Comparison of ENCODE assay signal across 11 mouse cellular contexts in genomic region chr17:43707254-43707653, GRCm38 (mm10). TPM values are rescaled to one million over a fixed set of nuclear protein-coding genes. Genes with fewer than 3 reads are reported as not detected.
DNase-seq lines count a peak whose midpoint lies in the region; ATAC-seq and TF ChIP-seq lines count a peak whose summit lies in the region.
"Had no signal": no experiment of that assay in that cellular context is flagged by ENCODE, and none has a peak within 500 bp of the region (broad histone marks: within the 10 kb centered on the region; RNA-seq: fewer than 3 reads in every experiment).

No protein-coding gene starts in this region.

- 0 out of 2 replicates have a peak, but pooled peaks cover 2% of the 10 kb centered on the region for H3K9me3 ChIP-seq in forebrain, postnatal 0 days (ENCODE audit: low read length)
- no peaks in the 10 kb centered on the region for H3K9me3 ChIP-seq in forebrain, embryonic 16.5 days (ENCODE audit: control insufficient read depth, low read length)
- H3K9me3 ChIP-seq: embryonic facial prominence, embryonic 12.5 days; heart, embryonic 13.5 days; liver, embryonic 13.5 days had no signal

- no peaks in the 10 kb centered on the region for H3K36me3 ChIP-seq in forebrain, postnatal 0 days (ENCODE audit: insufficient read depth)
- H3K36me3 ChIP-seq in forebrain, embryonic 16.5 days (ENCODE audit: control insufficient read depth, insufficient read depth): no peaks in the 10 kb centered on the region
- H3K36me3 ChIP-seq: embryonic facial prominence, embryonic 12.5 days; liver, embryonic 13.5 days had no signal

- intact Hi-C loops in gastrocnemius, postnatal 14 days (cut with DNase I; ENCODE audit: low total_unique reads): loop anchor here (10.0 kb wide), 1 partner anchor 88 kb away; no protein-coding TSS in a partner anchor

- no peak for DNase-seq in forebrain, postnatal 0 days
- DNase-seq in Muller cell, postnatal 12 days (ENCODE audit: inconsistent ontology term): peak; percentile 96
- DNase-seq in gastrocnemius, postnatal 14 days: peak; percentile 28
- peak; percentile 8 to 36 for DNase-seq in kidney, postnatal 4 days
- no peak for DNase-seq in retina, postnatal 1 day
- no peak for DNase-seq in natural killer cell, adult 2 months (ENCODE audit: low spot score in 2 of 2)
- DNase-seq in testis, postnatal 10 days (ENCODE audit: low spot score): no peak
- DNase-seq: liver, embryonic 13.5 days had no signal

- no peak overlapping the region for H3K9ac ChIP-seq in forebrain, postnatal 0 days
- no peak overlapping the region for H3K9ac ChIP-seq in forebrain, embryonic 16.5 days (replicated peaks; ENCODE audit: low read depth, low read length)
- H3K9ac ChIP-seq: embryonic facial prominence, embryonic 12.5 days; heart, embryonic 13.5 days; liver, embryonic 13.5 days had no signal

- H3K4me2 ChIP-seq in forebrain, postnatal 0 days (ENCODE audit: low read depth): no peak overlapping the region
- H3K4me2 ChIP-seq in forebrain, embryonic 16.5 days (ENCODE audit: low read length): no peak overlapping the region
- H3K4me2 ChIP-seq: embryonic facial prominence, embryonic 12.5 days; heart, embryonic 13.5 days; liver, embryonic 13.5 days had no signal

- H3K4me3 ChIP-seq in forebrain, postnatal 0 days (ENCODE audit: low read depth, low read length): no peak overlapping the region
- H3K4me3 ChIP-seq in forebrain, embryonic 16.5 days (replicated peaks; ENCODE audit: low read length): no peak overlapping the region
- H3K4me3 ChIP-seq: embryonic facial prominence, embryonic 12.5 days; heart, embryonic 13.5 days; liver, embryonic 13.5 days had no signal

- TF ChIP-seq CTCF in forebrain, postnatal 0 days (IDR thresholded peaks at IDR 0.05; ENCODE audit: low read depth): peak; percentile 18; the same call in 1 of the 2 replicates

- no peak overlapping the region for H3K27ac ChIP-seq in forebrain, postnatal 0 days (ENCODE audit: low read depth, low read length)
- H3K27ac ChIP-seq in forebrain, embryonic 16.5 days (ENCODE audit: low read length): no peak overlapping the region
- H3K27ac ChIP-seq: embryonic facial prominence, embryonic 12.5 days; heart, embryonic 13.5 days; liver, embryonic 13.5 days had no signal

- 66% methylated on average over 3 of the region's 3 CpGs for WGBS in forebrain, postnatal 0 days
- 74% methylated on average over 3 of the region's 3 CpGs for WGBS in forebrain, embryonic 16.5 days

- ATAC-seq in forebrain, postnatal 0 days: no peak
- no peak for ATAC-seq in forebrain, embryonic 16.5 days

- H3K4me1 ChIP-seq in forebrain, postnatal 0 days (ENCODE audit: insufficient read depth): no peaks in the 10 kb centered on the region
- no peaks in the 10 kb centered on the region for H3K4me1 ChIP-seq in forebrain, embryonic 16.5 days (replicated peaks; ENCODE audit: control insufficient read depth, insufficient read depth, low read length)
- H3K4me1 ChIP-seq: embryonic facial prominence, embryonic 12.5 days; liver, embryonic 13.5 days had no signal

- H3K27me3 ChIP-seq in forebrain, postnatal 0 days (ENCODE audit: insufficient read depth, low read length): no peaks in the 10 kb centered on the region
- H3K27me3 ChIP-seq in forebrain, embryonic 16.5 days (replicated peaks; ENCODE audit: control insufficient read depth, insufficient read depth, low read length): no peaks in the 10 kb centered on the region
- H3K27me3 ChIP-seq: embryonic facial prominence, embryonic 12.5 days; heart, embryonic 13.5 days; liver, embryonic 13.5 days had no signal

RNA-seq across cellular contexts. Expression of gene Cyp39a1, which starts 40.0 kb away (rescaled TPM):
- total RNA-seq in forebrain, postnatal 0 days (2014; rRNA removed): 1.2 and 1.7 TPM in 2 replicates
- polyA plus RNA-seq in forebrain, postnatal 0 days (2015; fragmentation: Nextera tagmentation; extraction: Ambion mirVana): 7.7 and 8.9 TPM in 2 replicates
- polyA plus RNA-seq in forebrain, embryonic 16.5 days (2015; fragmentation: Nextera tagmentation; extraction: Ambion mirVana): 19.1 and 27.1 TPM in 2 replicates
- total RNA-seq in gastrocnemius, postnatal 14 days (2021): 1 to 10 TPM; 3.0 to 3.1 TPM

RNA-seq across cellular contexts. Expression of gene Slc25a27, which starts 40.2 kb away (rescaled TPM):
- 48.6 and 61.8 TPM in 2 replicates for total RNA-seq in forebrain, postnatal 0 days (2014; rRNA removed)
- polyA plus RNA-seq in forebrain, postnatal 0 days (2015; fragmentation: Nextera tagmentation; extraction: Ambion mirVana): 28.0 and 54.3 TPM in 2 replicates
- polyA plus RNA-seq in forebrain, embryonic 16.5 days (2015; fragmentation: Nextera tagmentation; extraction: Ambion mirVana): 92.7 and 135 TPM in 2 replicates
- 1 to 10 TPM; 2.5 to 3.7 TPM for total RNA-seq in gastrocnemius, postnatal 14 days (2021)

Comparison
In these comparisons a context has a peak if more than half of its experiments do, and no peak if none do; other contexts are left out.
1. DNase-seq: peak in Muller cell, postnatal 12 days (single experiment), gastrocnemius, postnatal 14 days (single experiment) and kidney, postnatal 4 days (2 of 2); none in forebrain, postnatal 0 days (single experiment), retina, postnatal 1 day (single experiment), natural killer cell, adult 2 months (0 of 2) and testis, postnatal 10 days (single experiment).
2. RNA of gene Slc25a27, which starts 40.2 kb away (total RNA-seq): 48.6 to 61.8 TPM in forebrain, postnatal 0 days; 2.5 to 3.7 TPM in gastrocnemius, postnatal 14 days; every median in the first group is over 10 times any median in the second.